Mouse (Mus musculus) ES-E14 (cell line): ENCODE measurements around the gene Pogz. TPM values are rescaled to one million over a fixed set of nuclear protein-coding genes. Genes with fewer than 3 reads are reported as not detected.

ENCODE experiments used
- DNase-seq: peaks from one replicate; pipeline ENCODE4 v3.0.0-alpha.2; 2013; ENCODE audit warnings: low read depth, low spot score
- H3K27ac ChIP-seq: 2 replicates; pipeline ENCODE4 v1.5.1; 2012; ENCODE audit warnings: low read depth, mild to moderate bottlenecking, low read length, moderate library complexity, mixed read lengths; ENCODE audit not compliant: poor library complexity, insufficient read depth, severe bottlenecking
- H3K36me3 ChIP-seq: 2 replicates; pipeline ENCODE4 v1.6.1; 2012; ENCODE audit warnings: mild to moderate bottlenecking, low read length, moderate library complexity, mixed read lengths; ENCODE audit not compliant: control insufficient read depth, poor library complexity, insufficient read depth, severe bottlenecking
- H3K4me1 ChIP-seq, 2 experiments: fragments of 150-350 bp in 1 of 2; sonication (generic) in 1 of 2; 2 replicates each; pipeline ENCODE4 v1.6.1; 2012; ENCODE audit warnings: low read length in 2 of 2, mild to moderate bottlenecking in 1 of 2, mixed read lengths in 1 of 2; ENCODE audit not compliant: control insufficient read depth in 2 of 2, insufficient read depth in 2 of 2, poor library complexity in 1 of 2
- H3K4me3 ChIP-seq, 2 experiments: fragments of 150-350 bp in 1 of 2; sonication (generic) in 1 of 2; 2 replicates each; pipeline ENCODE4 v1.5.1; 2012; ENCODE audit warnings: low read length in 2 of 2, low read depth in 1 of 2, mild to moderate bottlenecking in 1 of 2, mixed read lengths in 1 of 2; ENCODE audit not compliant: insufficient read depth in 1 of 2, poor library complexity in 1 of 2, severe bottlenecking in 1 of 2
- H3K9ac ChIP-seq: 2 replicates; pipeline ENCODE4 v1.6.1; 2012; ENCODE audit warnings: low read depth, mild to moderate bottlenecking, low read length, mixed read lengths; ENCODE audit not compliant: poor library complexity, insufficient read depth, severe bottlenecking
- H3K9me3 ChIP-seq: fragments of 150-350 bp; sonication (generic); 2 replicates; pipeline ENCODE4 v1.6.1; 2012; ENCODE audit warnings: low read depth, mild to moderate bottlenecking, low read length; ENCODE audit not compliant: control insufficient read depth, insufficient read depth
- CHD2 ChIP-seq: IDR thresholded peaks from 2 replicates; pipeline ENCODE4 v1.6.1; 2014; ENCODE audit warnings: mild to moderate bottlenecking, low read depth, low read length, inconsistent platforms
- HCFC1 ChIP-seq: IDR thresholded peaks from 2 replicates; pipeline ENCODE4 v1.6.1; 2012; ENCODE audit warnings: low read length, inconsistent platforms, borderline replicate concordance; ENCODE audit not compliant: insufficient read depth
- MAFK ChIP-seq: IDR thresholded peaks from 2 replicates; pipeline ENCODE4 v1.6.1; 2014; ENCODE audit warnings: mild to moderate bottlenecking, low read depth, low read length, inconsistent platforms; ENCODE audit not compliant: insufficient read depth
- ZC3H11A ChIP-seq: IDR thresholded peaks from 2 replicates; pipeline ENCODE4 v1.6.1; 2012; ENCODE audit warnings: low read depth, mild to moderate bottlenecking, inconsistent platforms, low read length, borderline replicate concordance
- ZNF384 ChIP-seq: IDR thresholded peaks from 2 replicates; pipeline ENCODE4 v1.6.1; 2012; ENCODE audit warnings: low read depth, low read length, inconsistent platforms
- in situ Hi-C, 2 experiments: fragments of 600-800 bp; cut with MboI; formaldehyde crosslinking; loops; one replicate each; pipeline ENCODE4 v1.15.1; 2025; ENCODE audit warnings: low sequenced_read_pairs in 2 of 2, inconsistent platforms in 1 of 2; ENCODE audit not compliant: unreplicated experiment in 2 of 2
- total RNA-seq: library from RNA; depleted of rRNA; stranded (reverse); fragments of 300-350 nt; gene quantifications from 2 replicates; pipeline ENCODE4 v1.2.3, GENCODE M21; 2012

The Pogz gene
- total RNA-seq, 1 experiment: 27.1 TPM

DNA sequence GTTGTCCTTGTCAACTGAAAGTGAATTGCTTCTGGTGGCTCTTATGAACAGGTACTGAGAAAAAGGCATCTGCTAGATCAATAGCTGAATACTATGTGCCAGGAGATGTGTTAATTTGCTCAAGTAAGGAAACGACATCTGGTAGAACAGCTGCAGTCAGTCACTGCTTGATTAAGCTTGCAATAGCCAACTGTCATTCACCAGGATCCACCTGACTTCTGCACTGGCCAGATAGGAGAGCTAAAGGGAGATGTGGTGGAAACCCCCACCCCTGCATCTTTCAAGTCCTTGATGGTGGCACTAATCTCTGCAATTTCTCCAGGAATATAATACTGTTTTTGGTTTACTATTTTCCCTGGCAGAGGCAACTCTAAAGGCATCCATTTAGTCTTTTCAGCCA, 69.1 kb downstream of the Pogz start:
- DNase-seq: no peak
- Histone ChIP-seq H3K9ac (no peak overlapping the region), H3K4me1 (no peaks in the 10 kb centered on the region), H3K9me3 (no peaks in the 10 kb centered on the region), H3K4me3 (no peak overlapping the region), H3K36me3 (no peaks in the 10 kb centered on the region), H3K27ac (no peak overlapping the region)
- no peak for TF ChIP-seq ZNF384
- no peak for TF ChIP-seq CHD2
- TF ChIP-seq HCFC1: no peak
- no peak for TF ChIP-seq ZC3H11A
- in situ Hi-C loops: no loop called here

DNA sequence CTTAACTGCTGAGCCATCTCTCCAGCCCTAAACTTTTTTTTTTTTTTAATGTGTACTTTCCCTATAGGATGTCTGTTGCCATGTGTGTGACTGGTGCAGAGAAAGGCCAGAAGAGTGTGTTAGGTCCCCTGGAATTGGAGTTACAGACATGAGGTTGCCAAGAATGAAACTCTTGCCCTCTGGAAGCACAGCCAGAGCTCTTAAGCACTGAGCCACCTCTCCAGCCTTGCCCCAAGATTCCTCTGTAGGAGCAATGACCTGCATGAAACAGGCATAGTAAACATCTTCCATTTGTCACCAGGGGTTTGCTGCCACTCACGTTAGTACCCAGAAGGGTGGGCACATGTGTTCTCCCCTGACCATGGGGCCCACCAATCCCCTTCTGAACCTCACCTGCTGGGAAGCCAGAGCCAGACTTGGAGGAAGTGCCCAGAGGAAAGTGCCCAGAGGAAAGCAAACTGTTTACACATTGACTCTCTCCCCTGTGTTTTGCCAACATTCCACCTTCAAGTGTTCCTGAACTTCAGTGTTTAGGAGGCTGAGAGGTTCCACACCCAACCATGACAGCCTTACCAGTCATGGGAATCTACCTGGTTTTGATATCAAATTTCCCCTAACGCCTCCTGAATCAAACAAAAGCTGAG, 73.8 kb downstream of the Pogz start:
- Histone ChIP-seq H3K4me1 (no peaks in the 10 kb centered on the region), H3K4me3 (no peak overlapping the region), H3K27ac (no peak overlapping the region), H3K9ac (no peak overlapping the region), H3K36me3 (no peaks in the 10 kb centered on the region), H3K9me3 (no peaks in the 10 kb centered on the region)
- in situ Hi-C loops: no loop called here
- DNase-seq: no peak
- TF ChIP-seq ZC3H11A (no peak), MAFK (no peak), HCFC1 (no peak), CHD2 (no peak), ZNF384 (no peak)

DNA sequence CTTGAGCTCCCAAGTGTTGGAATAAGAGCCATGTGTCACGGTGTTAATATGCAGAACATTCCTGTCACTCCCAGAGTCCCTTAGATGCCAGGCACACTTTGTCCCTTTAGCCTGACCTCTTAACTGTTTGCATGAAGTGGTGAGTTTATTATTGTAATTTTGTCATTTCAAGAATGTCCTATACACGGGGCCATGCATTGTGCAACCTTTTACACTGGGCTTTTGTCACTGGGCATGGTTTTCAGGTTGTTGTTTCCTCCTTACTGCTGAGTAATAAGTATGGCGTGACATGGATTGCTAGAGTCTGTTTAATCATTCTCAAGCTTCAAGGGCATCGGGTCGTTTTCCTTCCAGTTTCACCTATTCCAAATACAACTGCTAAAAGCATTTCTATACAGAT, 76.4 kb downstream of the Pogz start:
- Histone ChIP-seq H3K27ac (no peak overlapping the region), H3K9ac (no peak overlapping the region), H3K9me3 (no peaks in the 10 kb centered on the region), H3K4me3 (no peak overlapping the region), H3K4me1 (peaks cover 2 to 8% of the 10 kb centered on the region in 2 experiments; a peak in 3 of 4 replicates), H3K36me3 (no peaks in the 10 kb centered on the region)
- DNase-seq: no peak
- in situ Hi-C loops: no loop called here
- TF ChIP-seq CHD2: no peak

DNA sequence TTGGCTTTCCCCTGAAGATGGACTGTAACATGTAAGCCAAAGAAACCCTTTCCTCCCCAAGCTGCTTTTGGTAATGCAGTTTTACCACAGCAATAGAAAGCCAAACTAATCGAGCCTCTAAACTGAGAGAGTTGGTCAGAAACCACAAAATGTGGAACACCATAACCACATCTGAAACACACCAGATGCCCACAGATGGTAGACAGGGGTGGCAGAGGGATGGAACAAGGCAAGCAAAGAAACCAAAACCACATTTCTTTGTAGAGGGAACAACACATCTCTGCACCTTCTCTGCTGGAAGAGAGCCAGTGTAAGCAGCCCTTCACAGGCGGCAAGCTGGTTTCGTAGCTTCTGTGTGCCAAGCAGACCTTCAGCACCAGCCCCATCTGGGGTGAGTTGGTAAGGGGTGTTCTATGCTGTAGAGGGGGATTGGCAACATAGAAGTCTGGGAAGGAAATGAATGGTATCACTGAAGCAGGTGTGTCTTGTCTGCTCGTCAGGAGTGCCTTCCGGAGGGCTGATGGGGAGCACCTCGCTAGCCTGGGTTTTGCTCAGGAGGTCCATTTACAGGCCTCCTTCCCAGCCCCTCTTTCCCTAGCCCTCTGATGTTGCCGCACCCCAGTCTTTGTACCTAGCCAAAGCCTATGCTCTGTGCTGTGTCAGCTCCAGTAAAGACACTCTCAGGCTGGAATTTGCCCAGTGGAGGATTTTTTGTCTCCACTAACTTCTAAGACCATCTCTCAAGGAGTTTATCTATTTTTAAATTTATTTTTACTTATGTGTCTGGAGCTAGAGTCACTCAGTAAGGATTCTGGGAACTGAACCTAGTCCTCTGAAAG, 78.8 kb downstream of the Pogz start:
- in situ Hi-C loops: no loop called here
- Histone ChIP-seq H3K36me3 (no peaks in the 10 kb centered on the region), H3K9ac (no peak overlapping the region), H3K4me1 (peaks cover 2 to 8% of the 10 kb centered on the region in 2 experiments; a peak in 3 of 4 replicates), H3K27ac (no peak overlapping the region), H3K9me3 (no peaks in the 10 kb centered on the region), H3K4me3 (no peak overlapping the region)
- TF ChIP-seq ZNF384 (no peak), HCFC1 (no peak), MAFK (no peak), ZC3H11A (no peak)
- no peak for DNase-seq
